Mouse (Mus musculus): ENCODE measurements around the gene Plk3. TPM values are rescaled to one million over a fixed set of nuclear protein-coding genes. Genes with fewer than 3 reads are reported as not detected.

The Plk3 gene
- total RNA-seq (2023) = 10 to 100 TPM; 41.5 to 51.3 TPM

GRCm38 (mm10) chr4:117133817-117134600, at the start of gene Plk3:
Gene Plk3, minus strand, starts transcription at chr4:117133963.

DNA sequence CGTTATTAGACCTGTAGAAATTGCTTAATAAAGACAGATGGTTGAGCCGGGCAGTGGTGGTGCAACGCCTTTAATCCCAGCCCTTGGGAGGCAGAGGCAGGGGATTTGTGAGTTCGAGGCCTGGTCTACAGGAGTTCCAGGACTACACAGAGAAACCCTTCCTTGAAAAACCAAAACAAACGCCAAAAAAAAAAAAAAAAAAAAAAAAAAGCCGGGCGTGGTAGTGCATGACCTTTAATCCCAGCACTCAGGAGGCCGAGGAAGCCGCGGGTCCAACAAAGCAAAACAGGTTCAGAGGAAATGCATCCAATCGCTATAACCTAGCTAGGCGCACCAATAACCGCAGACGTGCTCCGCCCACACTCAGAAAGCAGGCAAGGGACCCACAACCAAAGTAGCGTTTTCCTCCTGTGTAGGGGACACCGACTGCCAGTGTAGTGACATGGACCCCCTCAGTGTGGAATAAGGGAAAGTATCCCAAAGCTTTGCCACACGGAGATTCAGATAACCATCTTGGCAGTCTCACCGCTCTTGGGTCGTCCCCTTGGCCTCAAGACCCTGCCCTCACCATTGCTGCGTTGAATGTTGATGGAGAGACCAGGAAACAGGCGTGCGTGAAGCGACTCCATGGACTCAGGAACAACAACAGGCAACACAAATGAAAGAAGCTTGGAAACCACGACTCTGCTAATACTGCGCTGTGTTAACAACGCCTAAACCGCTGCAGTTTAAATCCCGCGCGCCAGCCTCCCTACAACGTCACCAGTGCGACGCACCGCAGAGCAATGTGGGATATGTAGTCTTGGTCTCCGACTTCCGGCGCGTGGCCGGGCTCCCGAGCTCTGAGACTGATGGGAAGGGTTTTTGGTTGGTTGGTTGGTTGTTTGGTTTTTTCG, 48.3 kb upstream of the Plk3 start, which contains the start of gene Kif2c:
Gene Kif2c, minus strand, starts transcription at position 777 of the 896 bp plus-strand sequence.

DNA sequence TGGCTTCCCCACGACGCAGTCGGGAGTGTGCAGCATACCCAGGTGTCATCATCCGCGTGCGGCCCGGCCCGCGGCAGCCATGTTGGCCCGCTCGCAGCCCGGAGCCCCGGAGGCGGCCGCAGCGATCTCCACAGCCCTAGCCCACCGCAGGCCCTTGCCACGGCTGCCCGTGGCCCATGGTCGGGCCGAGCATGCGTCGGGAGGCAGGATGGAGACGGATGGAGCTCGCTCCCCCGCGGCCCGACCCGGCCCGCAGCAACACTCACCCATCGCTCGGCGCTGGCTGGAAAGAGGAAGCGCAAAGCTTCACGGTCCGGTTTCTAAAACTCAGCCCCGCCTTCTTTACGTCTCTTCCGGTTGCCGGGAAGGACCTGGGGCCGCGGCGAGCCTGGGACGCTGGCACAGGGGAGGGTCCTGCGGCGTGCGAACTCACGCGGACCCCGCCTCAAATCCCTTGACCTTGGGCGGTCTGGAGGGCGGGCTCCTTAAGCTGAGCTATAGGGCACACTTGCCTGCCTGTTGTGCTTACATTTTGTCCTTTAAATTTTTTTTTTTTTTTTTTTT, 22.1 kb upstream of the Plk3 start, which contains the start of gene Rps8:
Gene Rps8, minus strand, starts transcription at position 452 of the 564 bp plus-strand sequence.

DNA sequence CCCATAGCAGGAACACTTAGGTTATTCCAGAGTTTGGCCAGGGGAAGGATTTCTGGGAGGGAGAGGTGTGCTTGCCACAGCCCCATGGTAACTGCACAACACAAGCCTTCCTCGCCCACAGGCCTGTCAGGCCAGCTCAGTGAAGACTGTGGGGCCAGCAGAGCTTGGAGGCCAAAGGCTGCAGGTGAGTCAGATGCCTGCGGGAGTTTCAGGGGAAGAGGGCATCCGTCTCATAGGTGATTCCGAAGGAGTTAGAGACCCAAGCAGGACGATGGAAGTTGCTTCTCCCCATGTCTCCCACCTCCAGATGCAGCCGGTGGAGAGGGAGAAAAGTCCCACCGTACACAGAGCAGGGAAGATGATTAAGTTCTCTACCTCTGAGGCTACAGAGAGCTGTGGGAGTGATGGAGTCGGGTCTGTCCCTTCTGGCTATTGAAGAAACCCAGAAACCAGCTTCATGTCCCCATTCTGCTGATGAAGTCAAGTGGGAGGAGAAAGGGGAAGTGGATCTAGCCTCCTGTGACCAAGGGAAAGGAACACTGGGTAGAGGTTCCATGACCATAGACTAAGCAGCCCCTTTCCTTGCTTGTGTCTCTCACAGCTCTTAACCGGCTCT, 7.0 kb downstream of the Plk3 start, which contains the start of gene Tctex1d4:
Gene Tctex1d4, plus strand, starts transcription at position 120 of the 616 bp plus-strand sequence.

GRCm38 (mm10) chr4:117125348-117125909, 8.3 kb downstream of the Plk3 start, which contains the start of gene Btbd19:
Gene Btbd19, minus strand, starts transcription at chr4:117125725.

GRCm38 (mm10) chr4:117095551-117096452, 38.0 kb downstream of the Plk3 start, which contains the start of gene Ptch2:
Gene Ptch2, plus strand, starts transcription at chr4:117096075.

Other genes with a start within 250 kb of the Plk3 start
- gene Urod, start 139.6 kb downstream of the Plk3 start, total RNA-seq (2023) = 10 to 100 TPM; 59.0 to 60.5 TPM
- 10 to 100 TPM; 42.2 to 52.6 TPM for gene Hectd3, start 138.6 kb downstream of the Plk3 start, total RNA-seq (2023)
- 10 to 100 TPM; 25.4 to 27.5 TPM for gene Eif2b3, start 114.6 kb downstream of the Plk3 start, total RNA-seq (2023)
- gene Ptch2, start 37.9 kb downstream of the Plk3 start, total RNA-seq (2023) = under 1 TPM in 1 of 2 experiments, not detected in 1; 0.12 TPM
- gene Btbd19, start 8.2 kb downstream of the Plk3 start, total RNA-seq (2023) = 10 to 100 TPM; 28.6 to 36.8 TPM
- gene Tctex1d4, start 7.2 kb downstream of the Plk3 start, total RNA-seq (2023) = not detected
- 1,000 to 10,000 TPM; 2,977 to 3,023 TPM for gene Rps8, start 22.3 kb upstream of the Plk3 start, total RNA-seq (2023)
- 1 to 10 TPM in 1 of 2 experiments, under 1 TPM in 1; 0.71 to 2.8 TPM for gene Kif2c, start 48.7 kb upstream of the Plk3 start, total RNA-seq (2023)
- not detected for gene Tmem53, start 118.0 kb upstream of the Plk3 start, total RNA-seq (2023)
- gene Armh1, start 118.2 kb upstream of the Plk3 start, total RNA-seq (2023) = not detected

Measured in T-cell, adult 66 days (primary cell).